Mouse (Mus musculus): ENCODE data around the gene Kcna2. TPM values are rescaled to one million over a fixed set of nuclear protein-coding genes. Genes with fewer than 3 reads are reported as not detected.

Gene Kcna2
- polyA plus RNA-seq (2015; fragmentation: Nextera tagmentation; extraction: Ambion mirVana) = 1.6 TPM in 2 replicates

GRCm38 (mm10) chr3:107100811-107101455, at the start of gene Kcna2:
Gene Kcna2 (plus strand): TSS chr3:107101146.
- ATAC-seq = peak; percentile 19
- Histone ChIP-seq H3K36me3 (ENCODE audit: control insufficient read depth, insufficient read depth, low read length) (no peaks in the 10 kb centered on the region; the same call in 1 of the 2 replicates), H3K27ac (ENCODE audit: low read length) (peak within 1 kb of the TSS; percentile 91), H3K9me3 (replicated peaks; ENCODE audit: control insufficient read depth, low read length, poor library complexity, severe bottlenecking) (no peaks in the 10 kb centered on the region), H3K4me2 (ENCODE audit: low read length) (peak within 1 kb of the TSS; percentile 83), H3K4me3 (ENCODE audit: low read depth, low read length) (peak within 1 kb of the TSS; percentile 87), H3K27me3 (ENCODE audit: control insufficient read depth, insufficient read depth, low read depth, low read length) (peaks cover 4% of the 10 kb centered on the region; the same call in 1 of the 2 replicates), H3K4me1 (ENCODE audit: control insufficient read depth, insufficient read depth, low read length) (peaks cover 23% of the 10 kb centered on the region), H3K9ac (ENCODE audit: low read depth, low read length) (peak within 1 kb of the TSS; percentile 88)
- WGBS = 4% methylated on average over 16 of the region's 16 CpGs

- Histone ChIP-seq H3K36me3 (ENCODE audit: control insufficient read depth, insufficient read depth, low read length) (no peaks in the 10 kb centered on the region), H3K4me1 (ENCODE audit: control insufficient read depth, insufficient read depth, low read length) (peaks cover 12% of the 10 kb centered on the region), H3K9ac (ENCODE audit: low read depth, low read length) (no peak overlapping the region), H3K27me3 (ENCODE audit: control insufficient read depth, insufficient read depth, low read depth, low read length) (no peaks in the 10 kb centered on the region), H3K4me2 (ENCODE audit: low read length) (no peak overlapping the region), H3K4me3 (ENCODE audit: low read depth, low read length) (no peak overlapping the region), H3K27ac (ENCODE audit: low read length) (no peak overlapping the region), H3K9me3 (replicated peaks; ENCODE audit: control insufficient read depth, low read length, poor library complexity, severe bottlenecking) (no peaks in the 10 kb centered on the region)
- ATAC-seq = no peak
- 84% methylated on average over 1 of the region's 1 CpGs for WGBS
These were observed 39.5 kb upstream of the Kcna2 start for GRCm38 (mm10) chr3:107061468-107061867.

GRCm38 (mm10) chr3:107062771-107063170, 38.2 kb upstream of the Kcna2 start:
- no peak overlapping the region for H3K27ac ChIP-seq (ENCODE audit: low read length)
- H3K27me3 ChIP-seq (ENCODE audit: control insufficient read depth, insufficient read depth, low read depth, low read length) = no peaks in the 10 kb centered on the region
- ATAC-seq = no peak
- no peak overlapping the region for H3K9ac ChIP-seq (ENCODE audit: low read depth, low read length)
- no peak overlapping the region for H3K4me2 ChIP-seq (ENCODE audit: low read length)
- H3K4me3 ChIP-seq (ENCODE audit: low read depth, low read length) = no peak overlapping the region
- no peaks in the 10 kb centered on the region for H3K36me3 ChIP-seq (ENCODE audit: control insufficient read depth, insufficient read depth, low read length)
- H3K9me3 ChIP-seq (replicated peaks; ENCODE audit: control insufficient read depth, low read length, poor library complexity, severe bottlenecking) = no peaks in the 10 kb centered on the region
- H3K4me1 ChIP-seq (ENCODE audit: control insufficient read depth, insufficient read depth, low read length) = peaks cover 17% of the 10 kb centered on the region
- WGBS = 78% methylated on average over 1 of the region's 1 CpGs

GRCm38 (mm10) chr3:107065510-107066095, 35.3 kb upstream of the Kcna2 start:
- ATAC-seq = peak; percentile 88
- Histone ChIP-seq H3K36me3 (ENCODE audit: control insufficient read depth, insufficient read depth, low read length) (no peaks in the 10 kb centered on the region), H3K27ac (ENCODE audit: low read length) (peak overlapping the region; percentile 88), H3K9ac (ENCODE audit: low read depth, low read length) (no peak overlapping the region), H3K9me3 (replicated peaks; ENCODE audit: control insufficient read depth, low read length, poor library complexity, severe bottlenecking) (no peaks in the 10 kb centered on the region), H3K4me1 (ENCODE audit: control insufficient read depth, insufficient read depth, low read length) (peaks cover 17% of the 10 kb centered on the region), H3K4me3 (ENCODE audit: low read depth, low read length) (no peak overlapping the region), H3K27me3 (ENCODE audit: control insufficient read depth, insufficient read depth, low read depth, low read length) (no peaks in the 10 kb centered on the region), H3K4me2 (ENCODE audit: low read length) (no peak overlapping the region)
- WGBS = 27% methylated on average over 6 of the region's 6 CpGs

GRCm38 (mm10) chr3:107066165-107066850, 34.6 kb upstream of the Kcna2 start:
- peak overlapping the region; percentile 88 for H3K27ac ChIP-seq (ENCODE audit: low read length)

GRCm38 (mm10) chr3:107067245-107067644, 33.7 kb upstream of the Kcna2 start:
- peak overlapping the region; percentile 88 for H3K27ac ChIP-seq (ENCODE audit: low read length)
- H3K36me3 ChIP-seq (ENCODE audit: control insufficient read depth, insufficient read depth, low read length) = no peaks in the 10 kb centered on the region

More at GRCm38 (mm10) chr3:107066165-107066850, 34.6 kb upstream of the Kcna2 start:
- Histone ChIP-seq H3K9me3 (replicated peaks; ENCODE audit: control insufficient read depth, low read length, poor library complexity, severe bottlenecking) (no peaks in the 10 kb centered on the region), H3K4me1 (ENCODE audit: control insufficient read depth, insufficient read depth, low read length) (peaks cover 17% of the 10 kb centered on the region), H3K4me3 (ENCODE audit: low read depth, low read length) (no peak overlapping the region), H3K4me2 (ENCODE audit: low read length) (peak overlapping the region; percentile 26), H3K27me3 (ENCODE audit: control insufficient read depth, insufficient read depth, low read depth, low read length) (no peaks in the 10 kb centered on the region), H3K36me3 (ENCODE audit: control insufficient read depth, insufficient read depth, low read length) (no peaks in the 10 kb centered on the region), H3K9ac (ENCODE audit: low read depth, low read length) (no peak overlapping the region)
- peak; percentile 77 for ATAC-seq
- 41% methylated on average over 7 of the region's 7 CpGs for WGBS

GRCm38 (mm10) chr3:107073863-107074262, 27.1 kb upstream of the Kcna2 start:
- H3K27me3 ChIP-seq (ENCODE audit: control insufficient read depth, insufficient read depth, low read depth, low read length) = no peaks in the 10 kb centered on the region
- H3K36me3 ChIP-seq (ENCODE audit: control insufficient read depth, insufficient read depth, low read length) = no peaks in the 10 kb centered on the region
- H3K4me3 ChIP-seq (ENCODE audit: low read depth, low read length) = no peak overlapping the region
- no peak for ATAC-seq
- no peak overlapping the region for H3K27ac ChIP-seq (ENCODE audit: low read length)
- H3K4me1 ChIP-seq (ENCODE audit: control insufficient read depth, insufficient read depth, low read length) = no peaks in the 10 kb centered on the region
- no peak overlapping the region for H3K4me2 ChIP-seq (ENCODE audit: low read length)
- H3K9me3 ChIP-seq (replicated peaks; ENCODE audit: control insufficient read depth, low read length, poor library complexity, severe bottlenecking) = no peaks in the 10 kb centered on the region
- H3K9ac ChIP-seq (ENCODE audit: low read depth, low read length) = no peak overlapping the region
- WGBS = 73% methylated on average over 2 of the region's 2 CpGs

More at GRCm38 (mm10) chr3:107067245-107067644, 33.7 kb upstream of the Kcna2 start:
- no peak overlapping the region for H3K4me2 ChIP-seq (ENCODE audit: low read length)
- no peak overlapping the region for H3K4me3 ChIP-seq (ENCODE audit: low read depth, low read length)
- no peaks in the 10 kb centered on the region for H3K27me3 ChIP-seq (ENCODE audit: control insufficient read depth, insufficient read depth, low read depth, low read length)
- 82% methylated on average over 6 of the region's 6 CpGs for WGBS
- no peak overlapping the region for H3K9ac ChIP-seq (ENCODE audit: low read depth, low read length)
- no peak for ATAC-seq
- H3K4me1 ChIP-seq (ENCODE audit: control insufficient read depth, insufficient read depth, low read length) = peaks cover 17% of the 10 kb centered on the region
- H3K9me3 ChIP-seq (replicated peaks; ENCODE audit: control insufficient read depth, low read length, poor library complexity, severe bottlenecking) = no peaks in the 10 kb centered on the region

GRCm38 (mm10) chr3:107075705-107076104, 25.2 kb upstream of the Kcna2 start:
- no peak overlapping the region for H3K27ac ChIP-seq (ENCODE audit: low read length)
- H3K9ac ChIP-seq (ENCODE audit: low read depth, low read length) = no peak overlapping the region
- no peaks in the 10 kb centered on the region for H3K9me3 ChIP-seq (replicated peaks; ENCODE audit: control insufficient read depth, low read length, poor library complexity, severe bottlenecking)
- no peaks in the 10 kb centered on the region for H3K4me1 ChIP-seq (ENCODE audit: control insufficient read depth, insufficient read depth, low read length)
- H3K27me3 ChIP-seq (ENCODE audit: control insufficient read depth, insufficient read depth, low read depth, low read length) = no peaks in the 10 kb centered on the region
- H3K36me3 ChIP-seq (ENCODE audit: control insufficient read depth, insufficient read depth, low read length) = no peaks in the 10 kb centered on the region
- no peak for ATAC-seq
- no peak overlapping the region for H3K4me3 ChIP-seq (ENCODE audit: low read depth, low read length)
- 93% methylated on average over 1 of the region's 1 CpGs for WGBS
- no peak overlapping the region for H3K4me2 ChIP-seq (ENCODE audit: low read length)

GRCm38 (mm10) chr3:107076658-107077057, 24.3 kb upstream of the Kcna2 start:
- Histone ChIP-seq H3K36me3 (ENCODE audit: control insufficient read depth, insufficient read depth, low read length) (no peaks in the 10 kb centered on the region), H3K4me3 (ENCODE audit: low read depth, low read length) (no peak overlapping the region), H3K27me3 (ENCODE audit: control insufficient read depth, insufficient read depth, low read depth, low read length) (no peaks in the 10 kb centered on the region), H3K9me3 (replicated peaks; ENCODE audit: control insufficient read depth, low read length, poor library complexity, severe bottlenecking) (no peaks in the 10 kb centered on the region), H3K4me2 (ENCODE audit: low read length) (no peak overlapping the region), H3K4me1 (ENCODE audit: control insufficient read depth, insufficient read depth, low read length) (peaks cover 4% of the 10 kb centered on the region; the same call in 1 of the 2 replicates), H3K27ac (ENCODE audit: low read length) (no peak overlapping the region), H3K9ac (ENCODE audit: low read depth, low read length) (no peak overlapping the region)
- ATAC-seq = no peak
- 88% methylated on average over 3 of the region's 3 CpGs for WGBS
